Mouse (Mus musculus) E14TG2a.4 (cell line): Measurements from ENCODE around the gene Sorcs1.

ENCODE experiments used
- H3K27me3 ChIP-seq: 2 replicates; pipeline ENCODE4 v1.6.1; 2014; ENCODE audit warnings: low read length, control low read depth; ENCODE audit not compliant: insufficient read depth
- H3K36me3 ChIP-seq: 2 replicates; pipeline ENCODE4 v1.6.1; 2014; ENCODE audit warnings: low read length, control low read depth; ENCODE audit not compliant: insufficient read depth
- H3K4me1 ChIP-seq: replicated peaks from 2 replicates; pipeline ENCODE4 v1.6.1; 2014; ENCODE audit warnings: low read depth, low read length, control low read depth
- H3K4me3 ChIP-seq: replicated peaks from 2 replicates; pipeline ENCODE4 v1.5.1; 2014; ENCODE audit warnings: mild to moderate bottlenecking, low read length
- H3K9me3 ChIP-seq: 2 replicates; pipeline ENCODE4 v1.6.1; 2014; ENCODE audit warnings: low read length, control low read depth
- CTCF ChIP-seq: conservative IDR thresholded peaks from 2 replicates; pipeline ENCODE4 v1.5.1; 2014; ENCODE audit warnings: low read length
- NANOG ChIP-seq: IDR thresholded peaks from 2 replicates; pipeline ENCODE4 v1.6.1; 2014; ENCODE audit warnings: borderline replicate concordance, low read length, mixed read lengths
- POU5F1 ChIP-seq: IDR thresholded peaks from 2 replicates; pipeline ENCODE4 v1.6.1; 2014; ENCODE audit warnings: low read length, borderline replicate concordance

Gene Sorcs1

GRCm38 (mm10) chr19:50464811-50465210 lies 213.6 kb downstream of the Sorcs1 start:
- TF ChIP-seq NANOG (no peak), POU5F1 (no peak), CTCF (no peak)
- H3K36me3 ChIP-seq = no peaks in the 10 kb centered on the region
- H3K4me1 ChIP-seq = no peaks in the 10 kb centered on the region
- H3K27me3 ChIP-seq = no peaks in the 10 kb centered on the region
- no peak overlapping the region for H3K4me3 ChIP-seq
- no peaks in the 10 kb centered on the region for H3K9me3 ChIP-seq

- Histone ChIP-seq H3K27me3 (no peaks in the 10 kb centered on the region), H3K36me3 (no peaks in the 10 kb centered on the region), H3K9me3 (no peaks in the 10 kb centered on the region), H3K4me3 (no peak overlapping the region), H3K4me1 (no peaks in the 10 kb centered on the region)
- TF ChIP-seq NANOG (no peak), CTCF (no peak), POU5F1 (no peak)
Observed at GRCm38 (mm10) chr19:50458581-50458980, 219.9 kb downstream of the Sorcs1 start.

GRCm38 (mm10) chr19:50457275-50457892 lies 221.1 kb downstream of the Sorcs1 start:
- no peaks in the 10 kb centered on the region for H3K4me1 ChIP-seq
- no peaks in the 10 kb centered on the region for H3K27me3 ChIP-seq
- no peak for TF ChIP-seq NANOG
- no peak for TF ChIP-seq POU5F1
- TF ChIP-seq CTCF = no peak
- no peak overlapping the region for H3K4me3 ChIP-seq
- H3K36me3 ChIP-seq = no peaks in the 10 kb centered on the region
- H3K9me3 ChIP-seq = no peaks in the 10 kb centered on the region

- TF ChIP-seq CTCF = no peak
- TF ChIP-seq NANOG = no peak
- no peak for TF ChIP-seq POU5F1
- no peaks in the 10 kb centered on the region for H3K9me3 ChIP-seq
- no peaks in the 10 kb centered on the region for H3K27me3 ChIP-seq
- peaks cover 31% of the 10 kb centered on the region for H3K4me1 ChIP-seq
- H3K4me3 ChIP-seq = no peak overlapping the region
- H3K36me3 ChIP-seq = no peaks in the 10 kb centered on the region
Observed at GRCm38 (mm10) chr19:50441099-50441498, 237.3 kb downstream of the Sorcs1 start.

GRCm38 (mm10) chr19:50440246-50440910 lies 238.1 kb downstream of the Sorcs1 start:
- peak overlapping the region; percentile 39; the same call in 1 of the 2 replicates for H3K4me3 ChIP-seq
- TF ChIP-seq POU5F1 (0 out of 2 replicates have a peak, but pooled peaks have one; percentile 32), NANOG (no peak; the same call in 1 of the 2 replicates)
- H3K27me3 ChIP-seq = no peaks in the 10 kb centered on the region
- no peaks in the 10 kb centered on the region for H3K36me3 ChIP-seq
- peaks cover 31% of the 10 kb centered on the region for H3K4me1 ChIP-seq
- no peaks in the 10 kb centered on the region for H3K9me3 ChIP-seq

GRCm38 (mm10) chr19:50439464-50439881 lies 239.0 kb downstream of the Sorcs1 start:
- Histone ChIP-seq H3K4me3 (no peak overlapping the region), H3K4me1 (peaks cover 31% of the 10 kb centered on the region), H3K9me3 (no peaks in the 10 kb centered on the region), H3K27me3 (no peaks in the 10 kb centered on the region), H3K36me3 (no peaks in the 10 kb centered on the region)
- TF ChIP-seq CTCF (no peak), NANOG (peak; percentile 96)

GRCm38 (mm10) chr19:50422928-50423327 lies 255.5 kb downstream of the Sorcs1 start:
- H3K4me3 ChIP-seq = no peak overlapping the region
- H3K4me1 ChIP-seq = no peaks in the 10 kb centered on the region
- H3K27me3 ChIP-seq = no peaks in the 10 kb centered on the region
- TF ChIP-seq CTCF (no peak), NANOG (no peak), POU5F1 (no peak)
- no peaks in the 10 kb centered on the region for H3K9me3 ChIP-seq
- no peaks in the 10 kb centered on the region for H3K36me3 ChIP-seq

GRCm38 (mm10) chr19:50418962-50419720 lies 259.3 kb downstream of the Sorcs1 start:
- no peaks in the 10 kb centered on the region for H3K36me3 ChIP-seq
- no peaks in the 10 kb centered on the region for H3K27me3 ChIP-seq
- H3K9me3 ChIP-seq = no peaks in the 10 kb centered on the region
- no peaks in the 10 kb centered on the region for H3K4me1 ChIP-seq
- no peak overlapping the region for H3K4me3 ChIP-seq
- TF ChIP-seq CTCF = no peak
- no peak for TF ChIP-seq POU5F1
